Mouse (Mus musculus): ENCODE data around the gene Vmn1r17. TPM values are rescaled to one million over a fixed set of nuclear protein-coding genes. Genes with fewer than 3 reads are reported as not detected.

The Vmn1r17 gene
- polyA plus RNA-seq (2014; fragmentation: Illumina TruSeq; extraction: RNeasy Lipid Tissue Mini Kit (QIAGEN cat#74804); ENCODE audit: low read depth, low replicate concordance): not detected

DNA sequence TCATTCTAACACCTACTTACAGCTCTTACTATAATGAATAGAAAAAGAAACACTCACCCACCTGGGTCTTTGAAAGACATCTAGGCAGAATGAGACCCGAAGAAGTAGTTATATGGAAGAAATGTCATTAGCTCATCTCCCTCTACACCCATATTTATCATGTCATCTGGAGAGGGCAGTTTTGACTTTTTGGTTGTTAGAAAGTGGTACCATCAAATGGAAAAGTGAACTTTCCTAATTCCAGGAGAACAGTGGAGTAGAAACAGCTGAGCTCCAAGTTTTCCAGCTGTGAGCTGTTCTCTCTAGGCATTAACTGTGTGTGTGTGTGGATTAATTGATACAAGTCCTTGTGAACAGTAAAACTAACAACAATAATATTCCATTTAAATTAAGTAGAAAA, at the start of gene Vmn1r17:
Gene Vmn1r17, minus strand, starts transcription at position 101 of the 400 bp plus-strand sequence.

DNA sequence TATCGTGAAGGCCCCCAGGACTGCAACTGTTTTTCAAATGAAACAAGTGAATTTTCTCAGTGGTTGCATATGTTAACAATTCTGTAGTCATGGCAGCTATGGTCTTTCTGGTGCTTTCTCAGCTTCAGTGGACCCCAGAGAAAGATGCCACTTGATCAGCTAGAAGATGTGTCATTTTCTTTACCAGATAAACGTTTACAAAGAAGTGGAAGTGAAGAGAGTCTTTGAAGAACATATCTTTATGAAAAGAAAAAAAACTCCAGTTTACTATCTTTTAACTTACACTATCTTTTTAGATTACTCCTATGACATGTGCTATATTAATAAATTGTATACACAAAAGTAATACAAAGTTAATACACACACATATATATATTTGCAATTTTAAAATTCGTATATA, 40.0 kb upstream of the Vmn1r17 start, which contains the start of gene Vmn1r19:
Gene Vmn1r19, plus strand, starts transcription at position 301 of the 400 bp plus-strand sequence.

DNA sequence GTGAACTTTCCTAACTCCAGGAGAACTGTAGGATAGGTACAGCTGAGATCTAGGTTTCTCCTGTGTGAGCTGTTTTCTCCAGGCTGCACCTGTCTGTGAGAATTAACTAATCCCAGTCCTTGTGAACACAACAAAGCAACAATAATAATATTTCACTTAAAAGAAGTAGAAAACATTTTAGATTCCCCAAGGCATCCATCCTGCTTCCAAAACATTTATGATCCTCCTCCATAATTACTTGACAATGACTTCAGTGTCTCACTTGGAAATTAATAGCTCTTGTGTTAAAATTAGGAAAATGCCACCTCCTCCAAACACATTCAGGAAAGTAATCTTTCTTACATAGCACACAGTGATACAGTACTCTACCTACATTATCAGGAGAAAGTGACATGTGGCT, 32.2 kb upstream of the Vmn1r17 start, which contains the start of gene Vmn1r18:
Gene Vmn1r18, minus strand, starts transcription at position 101 of the 400 bp plus-strand sequence.

DNA sequence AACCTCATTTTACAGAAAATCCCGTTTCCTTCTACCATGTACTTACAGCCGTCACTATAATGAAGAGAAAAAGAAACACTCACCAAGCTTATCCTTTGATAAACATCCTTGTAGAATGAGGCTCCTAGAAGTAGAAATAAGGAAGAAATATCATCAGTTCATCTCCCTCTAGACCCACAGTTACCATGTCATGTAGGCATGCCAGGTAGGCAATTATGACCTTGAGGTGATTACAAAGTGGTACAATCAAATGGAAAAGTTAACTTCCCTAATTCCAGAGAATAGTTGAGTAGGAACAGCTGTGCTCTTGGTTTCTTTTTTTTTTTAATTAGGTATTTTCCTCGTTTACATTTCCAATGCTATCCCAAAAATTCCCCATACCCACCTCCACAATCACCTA, 34.1 kb downstream of the Vmn1r17 start, which contains the start of gene Vmn1r16:
Gene Vmn1r16, minus strand, starts transcription at position 101 of the 400 bp plus-strand sequence.

Other genes starting within 250 kb of the Vmn1r17 start
- gene Vmn1r11, start 230.3 kb downstream of the Vmn1r17 start, polyA plus RNA-seq (2014; fragmentation: Illumina TruSeq; extraction: RNeasy Lipid Tissue Mini Kit (QIAGEN cat#74804); ENCODE audit: low read depth, low replicate concordance): not detected
- not detected for gene Vmn1r12, start 206.8 kb downstream of the Vmn1r17 start, polyA plus RNA-seq (2014; fragmentation: Illumina TruSeq; extraction: RNeasy Lipid Tissue Mini Kit (QIAGEN cat#74804); ENCODE audit: low read depth, low replicate concordance)
- not detected for gene Vmn1r13, start 160.4 kb downstream of the Vmn1r17 start, polyA plus RNA-seq (2014; fragmentation: Illumina TruSeq; extraction: RNeasy Lipid Tissue Mini Kit (QIAGEN cat#74804); ENCODE audit: low read depth, low replicate concordance)
- not detected for gene Vmn1r14, start 132.0 kb downstream of the Vmn1r17 start, polyA plus RNA-seq (2014; fragmentation: Illumina TruSeq; extraction: RNeasy Lipid Tissue Mini Kit (QIAGEN cat#74804); ENCODE audit: low read depth, low replicate concordance)
- gene Vmn1r15, start 105.8 kb downstream of the Vmn1r17 start, polyA plus RNA-seq (2014; fragmentation: Illumina TruSeq; extraction: RNeasy Lipid Tissue Mini Kit (QIAGEN cat#74804); ENCODE audit: low read depth, low replicate concordance): not detected
- not detected for gene Vmn1r16, start 34.2 kb downstream of the Vmn1r17 start, polyA plus RNA-seq (2014; fragmentation: Illumina TruSeq; extraction: RNeasy Lipid Tissue Mini Kit (QIAGEN cat#74804); ENCODE audit: low read depth, low replicate concordance)
- gene Vmn1r18, start 32.1 kb upstream of the Vmn1r17 start, polyA plus RNA-seq (2014; fragmentation: Illumina TruSeq; extraction: RNeasy Lipid Tissue Mini Kit (QIAGEN cat#74804); ENCODE audit: low read depth, low replicate concordance): not detected
- gene Vmn1r19, start 40.1 kb upstream of the Vmn1r17 start, polyA plus RNA-seq (2014; fragmentation: Illumina TruSeq; extraction: RNeasy Lipid Tissue Mini Kit (QIAGEN cat#74804); ENCODE audit: low read depth, low replicate concordance): not detected
- gene Vmn1r20, start 65.2 kb upstream of the Vmn1r17 start, polyA plus RNA-seq (2014; fragmentation: Illumina TruSeq; extraction: RNeasy Lipid Tissue Mini Kit (QIAGEN cat#74804); ENCODE audit: low read depth, low replicate concordance): not detected
- 82.1 TPM for gene Ppm1k, start 171.7 kb upstream of the Vmn1r17 start, polyA plus RNA-seq (2014; fragmentation: Illumina TruSeq; extraction: RNeasy Lipid Tissue Mini Kit (QIAGEN cat#74804); ENCODE audit: low read depth, low replicate concordance)
- 65.7 TPM for gene Herc6, start 217.3 kb upstream of the Vmn1r17 start, polyA plus RNA-seq (2014; fragmentation: Illumina TruSeq; extraction: RNeasy Lipid Tissue Mini Kit (QIAGEN cat#74804); ENCODE audit: low read depth, low replicate concordance)

Measured in adrenal gland, adult 10 weeks (tissue).